Mouse (Mus musculus) gastrocnemius, postnatal 25 days (tissue): ENCODE results near the gene Zfp663. TPM values are rescaled to one million over a fixed set of nuclear protein-coding genes. Genes with fewer than 3 reads are reported as not detected.

ENCODE experiments used
- DNase-seq: peaks from one replicate; pipeline ENCODE4 v3.0.0; 2022
- long read RNA-seq, 2 experiments: library from polyadenylated mRNA; stranded (forward); transcript quantifications; one replicate each; pipeline ENCODE4 v2.0.0; 2021
- total RNA-seq, 2 experiments: library from RNA; stranded (reverse); gene quantifications; 1 replicate in 1 of 2; 2 replicates in 1 of 2; pipeline ENCODE4 v1.2.3; 2021

Zfp663 gene
- not detected for total RNA-seq
- long read RNA-seq, experiment 1, result 0 reads
- long read RNA-seq, experiment 2, result 0 reads

- no peak for DNase-seq
Measured at GRCm38 (mm10) chr2:165368496-165368895, at the start of gene Zfp663. Gene Zfp663, minus strand, starts transcription at chr2:165368729.

DNA sequence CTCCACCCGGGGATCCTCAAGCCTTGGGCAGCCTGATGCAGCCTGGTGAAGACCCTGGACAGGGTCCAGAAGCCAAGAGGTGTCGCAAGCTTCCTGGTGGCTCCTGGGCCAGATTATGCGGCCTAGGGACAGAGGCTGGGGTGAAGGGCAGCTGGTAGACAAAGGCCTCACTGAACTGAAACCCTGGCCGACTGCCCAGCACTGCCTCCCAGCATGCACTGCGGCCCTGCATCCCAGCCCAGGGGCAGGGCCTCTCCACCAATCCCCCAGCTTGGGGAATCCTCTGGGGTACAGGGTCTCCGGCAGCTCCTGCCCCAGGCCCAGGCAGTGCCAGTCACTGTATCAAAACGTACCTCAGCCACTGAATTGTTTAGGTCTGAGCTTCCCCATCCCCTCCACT is 48.8 kb upstream of the Zfp663 start:
- no peak for DNase-seq

DNA sequence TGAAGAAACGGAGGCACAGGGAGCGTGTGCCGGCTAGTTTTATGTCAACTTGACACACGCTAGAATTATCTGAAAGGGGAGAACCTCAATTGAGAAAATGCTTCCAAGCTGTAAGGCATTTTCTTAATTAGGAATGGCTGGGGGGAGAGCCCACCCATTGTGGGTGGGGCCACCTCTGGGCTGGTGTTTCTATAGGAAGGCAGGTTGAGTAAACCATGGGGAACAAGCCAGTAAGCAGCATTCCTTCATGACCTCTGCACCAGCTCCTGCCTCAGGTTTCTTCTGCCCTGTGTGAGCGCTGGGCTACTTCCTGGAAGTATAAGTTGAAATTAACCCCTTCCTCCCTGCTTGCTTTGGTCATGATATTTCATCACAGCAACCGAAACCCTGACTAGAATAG is 47.3 kb upstream of the Zfp663 start:
- DNase-seq, result no peak

GRCm38 (mm10) chr2:165415141-165415721 is 46.7 kb upstream of the Zfp663 start:
- DNase-seq, result no peak

GRCm38 (mm10) chr2:165414321-165414720 is 45.8 kb upstream of the Zfp663 start:
- DNase-seq, result no peak

GRCm38 (mm10) chr2:165413884-165414283 is 45.4 kb upstream of the Zfp663 start:
- DNase-seq, result no peak

- DNase-seq, result peak; percentile 48
Measured at GRCm38 (mm10) chr2:165407700-165408301, 39.3 kb upstream of the Zfp663 start.

- DNase-seq, result no peak
Measured at GRCm38 (mm10) chr2:165405351-165405750, 36.8 kb upstream of the Zfp663 start.

DNA sequence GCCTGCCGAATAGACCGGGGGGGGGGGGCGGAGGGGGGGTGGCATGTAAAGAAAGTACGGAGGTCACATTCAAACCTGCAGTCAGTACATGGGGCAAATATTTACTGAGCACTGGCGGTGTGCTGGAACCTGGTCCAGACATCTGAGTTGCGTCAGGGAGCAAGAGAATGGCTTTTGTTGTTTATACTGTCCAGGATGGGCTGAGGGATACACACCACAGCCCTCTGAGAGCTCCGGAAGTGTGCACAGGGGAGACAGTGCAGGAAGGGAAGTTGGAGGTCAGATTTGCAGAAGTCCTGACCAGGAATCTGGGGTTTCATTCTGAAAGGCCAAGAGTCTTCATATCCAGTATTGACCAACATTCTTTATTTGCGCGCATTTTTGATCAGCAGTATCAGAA is 36.4 kb upstream of the Zfp663 start:
- no peak for DNase-seq

DNA sequence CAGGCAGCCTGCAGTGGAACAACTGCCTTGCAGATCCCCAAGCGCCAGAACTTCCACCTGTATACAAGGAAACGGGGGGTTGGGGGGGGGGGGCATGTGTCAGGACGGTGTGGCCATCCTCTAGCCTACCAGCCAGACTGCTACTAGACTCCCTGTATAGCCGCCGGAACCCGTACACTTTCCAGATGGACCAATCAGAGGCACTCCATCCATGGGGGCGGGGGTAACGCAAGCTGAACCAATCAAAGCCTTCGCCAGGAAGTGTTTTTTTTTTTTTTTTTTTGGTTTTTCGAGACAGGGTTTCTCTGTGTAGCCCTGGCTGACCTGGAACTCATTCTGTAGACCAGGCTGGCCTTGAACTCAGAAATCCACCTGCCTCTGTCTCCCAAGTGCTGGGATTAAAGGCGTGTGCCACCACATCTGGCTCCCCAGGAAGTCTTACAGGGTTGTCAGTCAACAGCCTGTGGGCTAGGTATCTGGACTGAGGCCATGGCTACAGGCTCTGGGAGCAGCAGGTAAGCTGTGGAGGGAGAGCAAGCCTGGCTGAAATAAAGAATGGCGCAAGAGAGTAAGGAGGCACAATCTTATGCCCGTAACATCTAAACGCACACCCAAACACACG is 29.7 kb upstream of the Zfp663 start:
- DNase-seq, result no peak

- DNase-seq, result peak; percentile 70
Measured at GRCm38 (mm10) chr2:165397502-165398163, 29.1 kb upstream of the Zfp663 start.

DNA sequence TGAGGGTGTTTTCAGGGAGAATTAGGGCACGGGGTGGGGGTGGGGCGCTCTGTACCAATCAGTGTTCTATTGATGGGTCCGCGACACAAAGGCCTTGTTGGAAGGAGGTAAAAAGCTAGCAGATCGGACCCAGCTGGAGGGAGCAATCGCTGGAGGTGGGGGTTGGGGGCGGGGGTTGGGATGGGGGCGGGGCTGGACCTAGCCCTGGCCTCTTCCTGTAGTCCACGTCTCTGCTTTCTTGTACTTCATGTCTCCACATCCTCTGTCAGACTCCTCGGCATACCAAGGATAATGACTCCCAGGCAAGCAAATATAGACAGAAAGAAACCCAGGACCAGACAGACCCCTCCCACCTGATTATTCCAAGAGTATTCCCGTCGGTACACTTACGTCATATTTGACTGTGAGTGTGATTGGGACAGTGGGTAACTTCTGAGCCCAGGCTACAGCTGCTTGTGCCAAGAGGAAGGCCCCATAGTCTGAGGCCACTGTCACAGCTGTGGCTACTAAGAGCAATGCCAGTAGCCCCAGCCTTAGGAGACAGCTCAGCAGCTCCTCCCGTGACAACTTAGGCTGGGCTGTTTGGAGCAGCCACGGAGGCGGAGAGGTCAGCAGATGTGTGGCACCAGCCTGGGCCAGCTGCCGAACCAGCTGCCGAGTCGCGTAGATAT is 28.4 kb upstream of the Zfp663 start:
- DNase-seq, result peak; percentile 61

DNA sequence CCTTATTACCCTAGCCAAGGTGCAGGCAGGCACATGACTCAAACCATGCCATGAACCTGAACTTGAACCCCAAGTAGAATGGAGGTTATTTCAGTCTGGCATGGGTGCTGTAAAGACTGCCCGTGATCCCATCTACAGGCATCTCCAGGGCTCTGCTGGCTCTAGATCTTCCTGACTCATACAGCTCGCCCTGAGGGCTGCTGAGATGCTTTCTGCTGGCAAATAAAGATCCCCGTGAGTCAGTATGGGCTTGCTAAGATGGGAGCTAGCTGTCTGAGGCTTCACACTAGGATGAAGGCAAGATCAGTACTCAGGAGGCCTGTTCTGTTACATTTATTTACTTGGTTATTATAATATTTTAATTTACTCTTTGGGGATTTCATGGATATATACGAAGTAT is 23.6 kb upstream of the Zfp663 start:
- no peak for DNase-seq

DNA sequence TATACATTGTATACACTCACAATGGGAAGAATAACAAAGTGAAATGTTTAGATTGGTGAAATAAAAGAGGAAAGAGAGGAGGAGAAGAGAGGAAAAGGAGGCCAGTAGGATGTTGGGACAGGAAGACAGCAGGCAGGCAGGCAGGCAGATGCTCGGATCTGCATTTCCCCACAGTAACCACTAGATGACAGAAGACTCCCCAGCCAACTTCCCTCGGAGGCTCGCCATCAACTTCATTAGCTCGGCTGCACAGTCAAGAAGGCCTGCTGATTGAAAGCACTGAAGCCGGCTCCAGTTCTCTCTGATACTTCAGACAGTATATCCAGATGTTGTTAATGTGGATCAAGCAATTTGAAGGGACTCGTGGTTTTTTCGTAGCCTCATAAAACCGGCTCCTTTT is 23.0 kb upstream of the Zfp663 start:
- DNase-seq, result peak; percentile 33

DNA sequence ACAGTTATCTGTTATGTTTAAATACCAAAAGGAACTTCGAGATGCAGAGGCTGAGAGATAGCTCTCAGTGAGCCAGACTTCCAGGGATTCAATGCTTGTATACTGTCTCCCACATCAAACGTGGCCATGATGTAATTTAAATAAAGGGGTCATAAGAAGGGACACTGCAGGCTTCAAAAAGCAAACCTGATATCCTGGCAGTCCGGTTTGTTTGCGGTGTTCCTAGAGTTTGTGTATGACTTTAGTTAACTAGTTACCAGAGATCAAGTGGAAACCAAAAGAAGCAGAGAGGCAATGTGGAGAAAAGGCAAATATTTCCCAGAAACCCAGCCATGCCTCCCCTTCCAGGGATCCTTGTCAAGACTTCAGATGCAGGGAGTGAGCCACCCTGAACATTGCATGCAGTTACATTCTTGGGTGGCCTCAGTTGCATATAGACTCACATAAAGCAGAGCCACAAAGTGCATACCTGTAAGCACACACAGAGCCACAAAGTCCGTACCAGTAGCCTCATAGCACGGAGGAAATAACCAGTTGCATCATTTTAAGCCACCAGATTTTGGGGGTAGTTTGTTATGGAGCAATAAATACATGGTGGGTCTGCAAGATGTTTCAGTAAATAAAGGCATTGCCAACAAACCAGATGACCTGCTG is 20.9 kb upstream of the Zfp663 start:
- no peak for DNase-seq

GRCm38 (mm10) chr2:165387844-165388495 is 19.4 kb upstream of the Zfp663 start, which contains the start of gene Zfp334:
Gene Zfp334, minus strand, starts transcription at chr2:165388259.
- DNase-seq, result peak; percentile 89

DNA sequence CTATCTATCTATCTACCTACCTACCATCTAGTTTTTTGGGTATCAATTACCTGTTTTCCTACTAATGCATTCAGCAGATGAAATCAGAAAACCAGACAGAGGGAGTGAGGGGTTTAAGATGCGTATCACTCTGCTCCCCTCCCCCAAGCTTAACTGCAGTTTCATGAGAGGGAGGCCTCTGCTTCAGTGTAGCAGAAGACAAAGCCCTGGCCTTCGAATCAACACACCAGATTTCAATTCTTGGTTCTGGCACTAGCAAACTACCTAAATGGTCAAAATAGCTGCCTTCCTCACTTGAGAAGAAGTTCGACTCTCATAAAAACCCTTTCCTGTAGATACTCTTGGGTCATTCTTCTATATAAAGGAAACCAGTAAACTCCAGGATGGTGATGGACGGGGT is 18.8 kb upstream of the Zfp663 start:
- DNase-seq, result no peak

- no peak for DNase-seq
Measured at GRCm38 (mm10) chr2:165380050-165380449, 11.5 kb upstream of the Zfp663 start.

GRCm38 (mm10) chr2:165376001-165376400 is 7.5 kb upstream of the Zfp663 start:
- no peak for DNase-seq

GRCm38 (mm10) chr2:165375478-165375877 is 6.9 kb upstream of the Zfp663 start:
- DNase-seq, result no peak

DNA sequence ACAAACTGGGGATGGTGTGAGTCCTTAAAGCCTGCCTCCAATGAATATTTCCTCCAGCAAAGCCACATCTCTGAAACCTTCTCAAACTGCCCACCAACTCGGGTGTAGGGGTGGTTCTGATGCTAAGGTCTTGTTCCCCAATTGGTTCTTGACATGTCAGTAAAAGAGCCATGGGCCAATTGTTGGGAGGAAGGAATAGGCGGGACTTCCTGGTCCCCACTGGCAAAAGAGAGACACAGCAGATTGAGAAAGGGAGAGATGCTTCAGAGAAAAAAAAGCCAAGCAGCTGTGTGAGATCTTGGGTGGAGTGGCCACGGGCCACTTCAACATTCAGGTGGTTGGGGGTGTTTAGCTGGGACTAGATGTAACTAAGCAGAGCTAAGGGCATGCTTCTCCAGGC is 2.5 kb upstream of the Zfp663 start:
- no peak for DNase-seq

GRCm38 (mm10) chr2:165370348-165370747 is 1.8 kb upstream of the Zfp663 start:
- no peak for DNase-seq
